ENCODE assay signal across 23 mouse cellular contexts in the genomic region with DNA sequence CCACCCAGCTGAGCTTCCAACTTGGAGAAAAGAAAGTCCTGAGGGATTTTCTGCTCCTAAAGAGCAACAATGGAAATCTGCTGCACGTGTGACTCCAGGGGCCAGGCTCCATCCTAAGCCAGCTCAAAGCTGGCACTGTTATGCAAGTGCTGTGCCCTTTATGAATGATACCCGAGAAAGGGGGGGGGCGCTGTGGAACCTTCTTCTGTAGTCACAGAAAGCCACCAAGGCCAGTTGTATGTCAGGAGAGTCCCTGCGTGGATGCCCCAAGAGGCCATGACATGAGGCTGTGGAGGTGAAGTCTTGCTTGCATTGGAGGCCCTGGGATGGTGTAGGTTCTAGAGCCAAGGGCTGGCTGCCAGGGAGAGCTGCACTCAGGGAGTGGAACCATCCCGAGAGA. TPM values are rescaled to one million over a fixed set of nuclear protein-coding genes. Genes with fewer than 3 reads are reported as not detected.
DNase-seq lines count a peak whose midpoint lies in the region; ATAC-seq and TF ChIP-seq lines count a peak whose summit lies in the region.
"Had no signal": no experiment of that assay in that cellular context is flagged by ENCODE, and none has a peak within 500 bp of the region (broad histone marks: within the 10 kb centered on the region; RNA-seq: fewer than 3 reads in every experiment).

No protein-coding gene starts in this region.

- H3K9me3 ChIP-seq in midbrain, embryonic 10.5 days (replicated peaks): no peaks in the 10 kb centered on the region
- no peaks in the 10 kb centered on the region for H3K9me3 ChIP-seq in midbrain, embryonic 13.5 days
- H3K9me3 ChIP-seq: forebrain, embryonic 10.5 days; heart, embryonic 12.5 days; heart, embryonic 15.5 days; hindbrain, embryonic 10.5 days; hindbrain, embryonic 13.5 days; intestine, embryonic 15.5 days had no signal

- H3K4me2 ChIP-seq in midbrain, embryonic 13.5 days (replicated peaks): no peak overlapping the region
- H3K4me2 ChIP-seq: forebrain, embryonic 13.5 days; heart, embryonic 12.5 days; heart, embryonic 15.5 days; hindbrain, embryonic 13.5 days; intestine, embryonic 15.5 days had no signal

- no peak overlapping the region for H3K27ac ChIP-seq in cerebellum, adult 2 months (ENCODE audit: insufficient read depth, low read length)
- 0 out of 2 replicates have a peak overlapping the region, but pooled peaks have one; percentile 18 for H3K27ac ChIP-seq in midbrain, embryonic 10.5 days (replicated peaks)
- no peak overlapping the region for H3K27ac ChIP-seq in midbrain, embryonic 13.5 days
- H3K27ac ChIP-seq in brown adipose tissue, adult 24 weeks (replicated peaks; ENCODE audit: low read depth, low read length): 0 out of 2 replicates have a peak overlapping the region, but pooled peaks have one; percentile 1
- H3K27ac ChIP-seq: forebrain, embryonic 10.5 days; forebrain, embryonic 13.5 days; heart, embryonic 15.5 days; hindbrain, embryonic 10.5 days; hindbrain, embryonic 13.5 days; intestine, embryonic 15.5 days had no signal

- TF ChIP-seq POLR2A in cerebellum, adult 2 months (IDR thresholded peaks at IDR 0.05; ENCODE audit: borderline replicate concordance, insufficient read depth, low read length): no peak

- H3K27me3 ChIP-seq in cerebellum, adult 2 months (ENCODE audit: control insufficient read depth, insufficient read depth, low read length): no peaks in the 10 kb centered on the region
- no peaks in the 10 kb centered on the region for H3K27me3 ChIP-seq in midbrain, embryonic 10.5 days (ENCODE audit: low read depth, poor library complexity, severe bottlenecking)
- H3K27me3 ChIP-seq in midbrain, embryonic 13.5 days: no peaks in the 10 kb centered on the region
- H3K27me3 ChIP-seq: forebrain, embryonic 13.5 days; heart, embryonic 12.5 days; heart, embryonic 15.5 days; hindbrain, embryonic 13.5 days; intestine, embryonic 15.5 days had no signal

- WGBS in cerebellum, adult 2 months: 38% methylated on average over 5 of the region's 5 CpGs
- 77% methylated on average over 5 of the region's 5 CpGs for WGBS in midbrain, embryonic 10.5 days
- 69% methylated on average over 5 of the region's 5 CpGs for WGBS in midbrain, embryonic 13.5 days

- no peaks in the 10 kb centered on the region for H3K4me1 ChIP-seq in cerebellum, adult 2 months (ENCODE audit: control insufficient read depth, insufficient read depth, low read length)
- peaks cover 17% of the 10 kb centered on the region for H3K4me1 ChIP-seq in midbrain, embryonic 10.5 days
- H3K4me1 ChIP-seq in midbrain, embryonic 13.5 days (replicated peaks): peaks cover 7% of the 10 kb centered on the region; the same call in 1 of the 2 replicates
- peaks cover 14% of the 10 kb centered on the region for H3K4me1 ChIP-seq in brown adipose tissue, adult 24 weeks (ENCODE audit: control insufficient read depth, insufficient read depth, insufficient read length, low read length)

- no peak for TF ChIP-seq CTCF in cerebellum, adult 2 months (IDR thresholded peaks at IDR 0.05; ENCODE audit: borderline replicate concordance, insufficient read depth, low read depth, low read length)

- DNase-seq in cerebellum, postnatal 10 days: peak; percentile 35 to 36
- no peak for DNase-seq in cerebellum, adult 2 months
- DNase-seq in midbrain, embryonic 10.5 days (ENCODE audit: low spot score): no peak
- DNase-seq in ZHBTc4 (ENCODE audit: low read depth, low spot score): peak; percentile 30
- DNase-seq: cerebellum, adult 11 months; cerebellum, adult 8-10 months; gastrocnemius, postnatal 25 days; heart, adult 18-20 months; heart, postnatal 10 days; heart, postnatal 36 days had no signal

- no peak overlapping the region for H3K4me3 ChIP-seq in cerebellum, adult 2 months (replicated peaks; ENCODE audit: insufficient read depth, low read depth, low read length)
- H3K4me3 ChIP-seq in midbrain, embryonic 10.5 days: no peak overlapping the region
- H3K4me3 ChIP-seq in midbrain, embryonic 13.5 days (replicated peaks): no peak overlapping the region
- no peak overlapping the region for H3K4me3 ChIP-seq in brown adipose tissue, adult 24 weeks (ENCODE audit: insufficient read depth, low read depth, low read length)
- H3K4me3 ChIP-seq: forebrain, embryonic 10.5 days; forebrain, embryonic 13.5 days; heart, embryonic 12.5 days; heart, embryonic 15.5 days; hindbrain, embryonic 10.5 days; hindbrain, embryonic 13.5 days; intestine, embryonic 15.5 days had no signal

- no peak for ATAC-seq in midbrain, embryonic 13.5 days
- ATAC-seq: activated CD4-positive, CD25-positive, alpha-beta regulatory T cell, adult 4 months; CD4-positive, CD25-positive, alpha-beta regulatory T cell, adult 4 months; forebrain, embryonic 13.5 days; forebrain, embryonic 16.5 days; hindbrain, embryonic 16.5 days; intestine, embryonic 15.5 days had no signal

- H3K36me3 ChIP-seq in midbrain, embryonic 10.5 days: no peaks in the 10 kb centered on the region
- no peaks in the 10 kb centered on the region for H3K36me3 ChIP-seq in midbrain, embryonic 13.5 days
- H3K36me3 ChIP-seq: forebrain, embryonic 10.5 days; heart, embryonic 12.5 days; heart, embryonic 15.5 days; hindbrain, embryonic 10.5 days; hindbrain, embryonic 13.5 days; intestine, embryonic 15.5 days had no signal

- no peak overlapping the region for H3K9ac ChIP-seq in midbrain, embryonic 13.5 days (replicated peaks)
- H3K9ac ChIP-seq: forebrain, embryonic 13.5 days; heart, embryonic 12.5 days; heart, embryonic 15.5 days; hindbrain, embryonic 13.5 days; intestine, embryonic 15.5 days had no signal

RNA-seq across cellular contexts. Expression of a gene that starts 48.5 kb away (rescaled TPM):
- polyA plus RNA-seq in cerebellum, adult 2 months (2012; rRNA removed): 66.8 and 66.9 TPM in 2 replicates
- 249 and 250 TPM in 2 replicates for polyA plus RNA-seq in midbrain, embryonic 10.5 days (2016; fragmentation: Nextera tagmentation; extraction: Ambion mirVana)
- 218 and 223 TPM in 2 replicates for polyA plus RNA-seq in midbrain, embryonic 13.5 days (2015; fragmentation: Nextera tagmentation; extraction: Ambion mirVana)
- 105 and 106 TPM in 2 replicates for polyA plus RNA-seq in brown adipose tissue, adult 24 weeks (2012; ENCODE audit: insufficient read depth, insufficient read length, missing spikeins)

RNA-seq across cellular contexts. Expression of a gene that starts 48.9 kb away (rescaled TPM):
- 99.5 and 99.6 TPM in 2 replicates for polyA plus RNA-seq in cerebellum, adult 2 months (2012; rRNA removed)
- polyA plus RNA-seq in midbrain, embryonic 10.5 days (2016; fragmentation: Nextera tagmentation; extraction: Ambion mirVana): 40.9 and 44.4 TPM in 2 replicates
- polyA plus RNA-seq in midbrain, embryonic 13.5 days (2015; fragmentation: Nextera tagmentation; extraction: Ambion mirVana): 58.6 and 60.5 TPM in 2 replicates
- polyA plus RNA-seq in brown adipose tissue, adult 24 weeks (2012; ENCODE audit: insufficient read depth, insufficient read length, missing spikeins): 32.1 and 33.2 TPM in 2 replicates

RNA-seq across cellular contexts. Expression of a gene that starts 59.9 kb away (rescaled TPM):
- 36.7 and 37.8 TPM in 2 replicates for polyA plus RNA-seq in cerebellum, adult 2 months (2012; rRNA removed)
- 51.2 and 55.9 TPM in 2 replicates for polyA plus RNA-seq in midbrain, embryonic 10.5 days (2016; fragmentation: Nextera tagmentation; extraction: Ambion mirVana)
- 34.1 and 34.9 TPM in 2 replicates for polyA plus RNA-seq in midbrain, embryonic 13.5 days (2015; fragmentation: Nextera tagmentation; extraction: Ambion mirVana)
- polyA plus RNA-seq in brown adipose tissue, adult 24 weeks (2012; ENCODE audit: insufficient read depth, insufficient read length, missing spikeins): 18.2 and 21.6 TPM in 2 replicates

Comparison
In these comparisons a context has a peak if more than half of its experiments do, and no peak if none do; other contexts are left out.
1. DNase-seq: peak in cerebellum, postnatal 10 days (2 of 2) and ZHBTc4 (single experiment); none in cerebellum, adult 2 months (0 of 2) and midbrain, embryonic 10.5 days (single experiment).
2. H3K27ac ChIP-seq: peak in midbrain, embryonic 10.5 days (single experiment) and brown adipose tissue, adult 24 weeks (single experiment); none in cerebellum, adult 2 months (single experiment) and midbrain, embryonic 13.5 days (single experiment).